Mouse (Mus musculus): ENCODE measurements around the gene Etaa1. TPM values are rescaled to one million over a fixed set of nuclear protein-coding genes. Genes with fewer than 3 reads are reported as not detected.

Etaa1 gene
- total and polyA plus RNA-seq, 3 experiments: 7.7 to 13.8 TPM; not detected in 1

- H3K9ac ChIP-seq (ENCODE audit: control insufficient read depth, low read depth, low read length, poor library complexity, severe bottlenecking): no peak overlapping the region
- no peak overlapping the region for H3K4me3 ChIP-seq (ENCODE audit: control insufficient read depth in 1 of 2, insufficient read depth in 1 of 2, low read depth in 2 of 2, low read length in 2 of 2)
- no peaks in the 10 kb centered on the region for H3K79me2 ChIP-seq (ENCODE audit: control insufficient read depth, insufficient read depth, low read length, poor library complexity)
- peaks cover 10 to 18% of the 10 kb centered on the region in 2 experiments for H3K27me3 ChIP-seq (ENCODE audit: control insufficient read depth in 1 of 2, insufficient read depth in 2 of 2, low read length in 2 of 2)
- no peak for DNase-seq (ENCODE audit: low read depth, low spot score)
- TF ChIP-seq SMC3 (IDR thresholded peaks at IDR 0.05; ENCODE audit: low read depth, low read length): no peak
- TF ChIP-seq POLR2AphosphoS2 (IDR thresholded peaks at IDR 0.05; ENCODE audit: low read length): no peak
- no peak for TF ChIP-seq CHD2 (IDR thresholded peaks at IDR 0.05; ENCODE audit: low read length)
- no peak for TF ChIP-seq EP300 (IDR thresholded peaks at IDR 0.05; ENCODE audit: low read depth in 1 of 2, low read length in 2 of 2)
- TF ChIP-seq ZNF384 (IDR thresholded peaks at IDR 0.05; ENCODE audit: low read depth, low read length): no peak
- TF ChIP-seq MEF2A (IDR thresholded peaks at IDR 0.05; ENCODE audit: extremely low read depth, insufficient replicate concordance, low read depth, low read length, poor library complexity, severe bottlenecking): no peak
- TF ChIP-seq GABPA (IDR thresholded peaks at IDR 0.05; ENCODE audit: low read depth, low read length): no peak
- no peak for TF ChIP-seq SIN3A (IDR thresholded peaks at IDR 0.05; ENCODE audit: low read length)
- no peak for TF ChIP-seq USF2 (IDR thresholded peaks at IDR 0.05; ENCODE audit: borderline replicate concordance in 1 of 2, insufficient read depth in 1 of 2, low read depth in 1 of 2, low read length in 2 of 2)
- TF ChIP-seq JUND (IDR thresholded peaks at IDR 0.05; ENCODE audit: low read depth, low read length): no peak
- TF ChIP-seq POLR2AphosphoS5 (IDR thresholded peaks at IDR 0.05; ENCODE audit: borderline replicate concordance, low read depth, low read length): no peak
- no peak for TF ChIP-seq TCF12 (IDR thresholded peaks at IDR 0.05; ENCODE audit: low read depth, low read length)
- TF ChIP-seq CTCF (IDR thresholded peaks at IDR 0.05 in 2 of 3, conservative IDR thresholded peaks at IDR 0.05 in 1 of 3; ENCODE audit: control insufficient read depth in 1 of 3, insufficient read depth in 1 of 3, low read depth in 2 of 3, low read length in 3 of 3, poor library complexity in 1 of 3, severe bottlenecking in 1 of 3): no peak
- no peak for TF ChIP-seq USF1 (IDR thresholded peaks at IDR 0.05; ENCODE audit: low read depth, low read length)
- H3K27ac ChIP-seq (ENCODE audit: control insufficient read depth, low read depth, low read length): no peak overlapping the region
- no peaks in the 10 kb centered on the region for H3K36me3 ChIP-seq (ENCODE audit: control insufficient read depth in 1 of 2, insufficient read depth in 2 of 2, low read length in 2 of 2)
- no peaks in the 10 kb centered on the region for H3K9me3 ChIP-seq (replicated peaks; ENCODE audit: insufficient read depth, low read length)
- no peaks in the 10 kb centered on the region for H3K4me1 ChIP-seq (ENCODE audit: control insufficient read depth in 1 of 2, insufficient read depth in 2 of 2, low read length in 2 of 2)
Measured at GRCm38 (mm10) chr11:17983331-17983730, 29.7 kb upstream of the Etaa1 start.

DNA sequence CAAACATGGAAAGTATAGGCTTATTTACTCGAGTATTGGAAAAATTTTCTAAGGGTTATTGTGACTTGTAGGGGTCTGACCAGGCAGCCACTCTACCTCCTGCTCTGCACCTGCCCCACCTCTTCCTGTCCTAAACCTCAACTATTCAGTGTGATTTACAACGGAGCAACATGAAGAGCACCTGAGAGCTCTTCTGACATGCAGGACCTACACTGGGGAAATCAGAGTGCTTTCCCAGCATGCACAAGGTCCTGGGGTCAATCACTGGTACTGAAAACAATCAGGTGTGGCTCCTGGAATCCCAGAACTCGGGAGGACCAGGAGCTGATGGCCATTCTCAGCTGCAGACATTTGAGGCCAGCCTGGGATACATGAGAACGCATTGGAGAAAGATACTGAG lies 27.6 kb upstream of the Etaa1 start:
- TF ChIP-seq NELFE (IDR thresholded peaks at IDR 0.05; ENCODE audit: low read depth, low read length): no peak
- no peak for TF ChIP-seq HCFC1 (IDR thresholded peaks at IDR 0.05; ENCODE audit: low read depth, low read length)
- TF ChIP-seq TBP (IDR thresholded peaks at IDR 0.05; ENCODE audit: low read depth, low read length): no peak
- TF ChIP-seq ZC3H11A (IDR thresholded peaks at IDR 0.05; ENCODE audit: low read depth, low read length): no peak
- TF ChIP-seq USF2 (IDR thresholded peaks at IDR 0.05; ENCODE audit: borderline replicate concordance in 1 of 2, insufficient read depth in 1 of 2, low read depth in 1 of 2, low read length in 2 of 2): no peak
- TF ChIP-seq CTCF (IDR thresholded peaks at IDR 0.05 in 2 of 3, conservative IDR thresholded peaks at IDR 0.05 in 1 of 3; ENCODE audit: control insufficient read depth in 1 of 3, insufficient read depth in 1 of 3, low read depth in 2 of 3, low read length in 3 of 3, poor library complexity in 1 of 3, severe bottlenecking in 1 of 3): no peak
- TF ChIP-seq EP300 (IDR thresholded peaks at IDR 0.05; ENCODE audit: low read depth in 1 of 2, low read length in 2 of 2): no peak
- TF ChIP-seq ZKSCAN1 (IDR thresholded peaks at IDR 0.05; ENCODE audit: low read depth, low read length): no peak
- TF ChIP-seq MAX (IDR thresholded peaks at IDR 0.05; ENCODE audit: low read length): no peak
- TF ChIP-seq KAT2A (conservative IDR thresholded peaks at IDR 0.05; ENCODE audit: low read depth, low read length): no peak
- no peak for TF ChIP-seq TAL1 (IDR thresholded peaks at IDR 0.05; ENCODE audit: low read length)
- TF ChIP-seq USF1 (IDR thresholded peaks at IDR 0.05; ENCODE audit: low read depth, low read length): no peak
- no peak for TF ChIP-seq MEF2A (IDR thresholded peaks at IDR 0.05; ENCODE audit: extremely low read depth, insufficient replicate concordance, low read depth, low read length, poor library complexity, severe bottlenecking)
- TF ChIP-seq POLR2AphosphoS2 (IDR thresholded peaks at IDR 0.05; ENCODE audit: low read length): no peak
- no peak for TF ChIP-seq NRF1 (IDR thresholded peaks at IDR 0.05; ENCODE audit: insufficient read depth, low read depth, low read length, poor library complexity, severe bottlenecking)
- TF ChIP-seq ZMIZ1 (IDR thresholded peaks at IDR 0.05; ENCODE audit: low read depth, low read length): no peak
- TF ChIP-seq ZNF384 (IDR thresholded peaks at IDR 0.05; ENCODE audit: low read depth, low read length): no peak
- Histone ChIP-seq H3K27me3 (ENCODE audit: control insufficient read depth in 1 of 2, insufficient read depth in 2 of 2, low read length in 2 of 2) (peaks cover 10 to 18% of the 10 kb centered on the region in 2 experiments), H3K4me1 (ENCODE audit: control insufficient read depth in 1 of 2, insufficient read depth in 2 of 2, low read length in 2 of 2) (no peaks in the 10 kb centered on the region), H3K36me3 (ENCODE audit: control insufficient read depth in 1 of 2, insufficient read depth in 2 of 2, low read length in 2 of 2) (no peaks in the 10 kb centered on the region), H3K4me3 (ENCODE audit: control insufficient read depth in 1 of 2, insufficient read depth in 1 of 2, low read depth in 2 of 2, low read length in 2 of 2) (no peak overlapping the region), H3K27ac (ENCODE audit: control insufficient read depth, low read depth, low read length) (no peak overlapping the region), H3K9ac (ENCODE audit: control insufficient read depth, low read depth, low read length, poor library complexity, severe bottlenecking) (no peak overlapping the region), H3K9me3 (replicated peaks; ENCODE audit: insufficient read depth, low read length) (no peaks in the 10 kb centered on the region), H3K79me2 (ENCODE audit: control insufficient read depth, insufficient read depth, low read length, poor library complexity) (no peaks in the 10 kb centered on the region)
- DNase-seq (ENCODE audit: low read depth, low spot score): no peak

All from MEL (cell line).